Mouse (Mus musculus) layer of hippocampus, adult 8-10 months (tissue): ENCODE measurements around the gene Zfp672. TPM values are rescaled to one million over a fixed set of nuclear protein-coding genes. Genes with fewer than 3 reads are reported as not detected.
"Not testable (repeated sequence)": the region's sequence is repeated elsewhere in the genome, so short reads cannot be mapped to it uniquely, and the experiment has no call there.

ENCODE experiments used
- DNase-seq, 2 experiments: peaks; one replicate each; pipeline ENCODE4 v3.0.0; 2022; ENCODE audit warnings: low spot score in 2 of 2
- total RNA-seq, 4 experiments: library from RNA; stranded (reverse); gene quantifications; 2 replicates each; pipeline ENCODE4 v1.2.4; 2022

Gene Zfp672
- total RNA-seq, 4 experiments from 2014 or later = 39.8 to 56.6 (median 45.4) TPM

- DNase-seq = no peak
Observed at GRCm38 (mm10) chr11:58326781-58327180, 3.4 kb downstream of the Zfp672 start.

GRCm38 (mm10) chr11:58324614-58325229, 5.4 kb downstream of the Zfp672 start:
- DNase-seq = no peak

- no peak for DNase-seq
Observed at GRCm38 (mm10) chr11:58323570-58324340, 6.4 kb downstream of the Zfp672 start.

GRCm38 (mm10) chr11:58322824-58323569, 7.1 kb downstream of the Zfp672 start:
- peak; percentile 94 to 96 for DNase-seq

GRCm38 (mm10) chr11:58316768-58317390, 13.3 kb downstream of the Zfp672 start:
- DNase-seq = no peak

- no peak for DNase-seq
Observed at GRCm38 (mm10) chr11:58316344-58316743, 13.8 kb downstream of the Zfp672 start.

- no peak for DNase-seq
Observed at GRCm38 (mm10) chr11:58315536-58316168, 14.5 kb downstream of the Zfp672 start.

- DNase-seq = no peak
Observed at GRCm38 (mm10) chr11:58314069-58314468, 16.1 kb downstream of the Zfp672 start.

GRCm38 (mm10) chr11:58308661-58309060, 21.5 kb downstream of the Zfp672 start:
- no peak for DNase-seq

GRCm38 (mm10) chr11:58307411-58308080, 22.6 kb downstream of the Zfp672 start:
- peak in 1 of 2 experiments; percentile 47 for DNase-seq

GRCm38 (mm10) chr11:58306860-58307308, 23.3 kb downstream of the Zfp672 start, which contains the start of gene Zfp692:
Zfp692 (plus strand) TSS chr11:58307069.
- DNase-seq = peak; percentile 96 to 97

- DNase-seq = not testable (repeated sequence)
Observed at GRCm38 (mm10) chr11:58305299-58305698, 24.8 kb downstream of the Zfp672 start.

- DNase-seq = no peak
Observed at GRCm38 (mm10) chr11:58303594-58303993, 26.5 kb downstream of the Zfp672 start.

- no peak for DNase-seq
Observed at GRCm38 (mm10) chr11:58302774-58303445, 27.2 kb downstream of the Zfp672 start.

GRCm38 (mm10) chr11:58301837-58302754, 28.0 kb downstream of the Zfp672 start:
- peak; percentile 97 to 100 for DNase-seq

GRCm38 (mm10) chr11:58301057-58301456, 29.1 kb downstream of the Zfp672 start:
- DNase-seq = peak; percentile 65 to 79

GRCm38 (mm10) chr11:58297396-58297795, 32.7 kb downstream of the Zfp672 start:
- no peak for DNase-seq

- no peak for DNase-seq
Observed at GRCm38 (mm10) chr11:58292791-58293190, 37.3 kb downstream of the Zfp672 start.

GRCm38 (mm10) chr11:58290812-58291211, 39.3 kb downstream of the Zfp672 start:
- no peak for DNase-seq
